Mouse (Mus musculus): ENCODE data around the gene Mvb12b. TPM values are rescaled to one million over a fixed set of nuclear protein-coding genes. Genes with fewer than 3 reads are reported as not detected.

The Mvb12b gene
- total and polyA plus RNA-seq, 3 experiments, result 22.8 to 23.3 TPM; not detected in 1

DNA sequence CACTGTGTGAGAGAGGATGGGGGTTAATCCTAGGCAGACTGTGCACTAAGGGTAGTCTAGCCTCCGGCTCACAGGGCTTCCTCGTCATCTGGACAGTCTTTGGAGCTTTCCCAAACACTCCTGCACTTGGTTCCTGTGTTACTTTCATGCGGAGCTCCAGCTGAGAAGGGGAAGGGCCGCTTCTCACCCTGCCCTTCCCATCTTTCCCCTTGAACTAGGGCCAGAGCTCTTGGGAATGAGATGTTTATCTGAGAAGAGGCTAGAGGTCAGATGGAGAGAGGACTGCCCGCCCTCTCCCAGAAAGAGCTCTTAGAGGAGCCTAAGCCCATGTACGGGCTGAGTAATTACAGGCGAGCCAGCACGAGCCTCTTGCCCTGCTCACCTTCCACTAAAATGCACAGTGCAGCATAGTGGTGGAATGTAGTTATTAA, 14.9 kb downstream of the Mvb12b start:
- H3K4me1 ChIP-seq (ENCODE audit: control insufficient read depth in 1 of 2, insufficient read depth in 2 of 2, low read length in 2 of 2), result peaks cover 12 to 26% of the 10 kb centered on the region in 2 experiments

DNA sequence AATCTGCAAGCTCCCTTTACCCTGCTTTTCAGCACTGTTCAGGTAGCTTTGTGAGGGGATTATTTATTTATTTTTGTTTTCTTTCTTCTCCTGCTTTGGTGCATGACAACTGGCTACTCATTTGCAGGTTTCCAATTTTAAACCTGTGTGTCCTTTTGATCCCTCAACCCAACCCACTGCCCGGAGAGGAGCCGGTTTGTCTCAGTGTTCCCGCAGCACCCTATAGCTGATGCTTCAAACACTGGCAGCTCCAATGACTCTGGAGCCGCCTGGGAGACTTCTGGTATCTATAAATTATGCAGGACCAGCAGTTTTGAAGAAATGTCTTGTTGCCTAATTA, 16.6 kb downstream of the Mvb12b start:
- Histone ChIP-seq H3K27ac (ENCODE audit: control insufficient read depth, low read depth, low read length) (no peak overlapping the region), H3K79me2 (ENCODE audit: control insufficient read depth, insufficient read depth, low read length, poor library complexity) (no peaks in the 10 kb centered on the region), H3K27me3 (ENCODE audit: control insufficient read depth in 1 of 2, insufficient read depth in 2 of 2, low read length in 2 of 2) (no peaks in the 10 kb centered on the region), H3K9me3 (replicated peaks; ENCODE audit: insufficient read depth, low read length) (no peaks in the 10 kb centered on the region), H3K9ac (ENCODE audit: control insufficient read depth, low read depth, low read length, poor library complexity, severe bottlenecking) (no peak overlapping the region), H3K36me3 (ENCODE audit: control insufficient read depth in 1 of 2, insufficient read depth in 2 of 2, low read length in 2 of 2) (peaks cover 0 to 25% of the 10 kb centered on the region in 2 experiments; a peak in 2 of 4 replicates), H3K4me1 (ENCODE audit: control insufficient read depth in 1 of 2, insufficient read depth in 2 of 2, low read length in 2 of 2) (peaks cover 12 to 26% of the 10 kb centered on the region in 2 experiments), H3K4me3 (ENCODE audit: control insufficient read depth in 1 of 2, insufficient read depth in 1 of 2, low read depth in 2 of 2, low read length in 2 of 2) (no peak overlapping the region)
- no peak for TF ChIP-seq MYB (IDR thresholded peaks at IDR 0.05; ENCODE audit: low read depth, low read length)
- no peak for TF ChIP-seq USF1 (IDR thresholded peaks at IDR 0.05; ENCODE audit: low read depth, low read length)
- TF ChIP-seq NRF1 (IDR thresholded peaks at IDR 0.05; ENCODE audit: insufficient read depth, low read depth, low read length, poor library complexity, severe bottlenecking), result no peak
- TF ChIP-seq TBP (IDR thresholded peaks at IDR 0.05; ENCODE audit: low read depth, low read length), result no peak
- no peak for TF ChIP-seq BHLHE40 (IDR thresholded peaks at IDR 0.05; ENCODE audit: borderline replicate concordance, low read depth, low read length)
- no peak for TF ChIP-seq MYC (IDR thresholded peaks at IDR 0.05; ENCODE audit: low read depth, low read length)
- no peak for TF ChIP-seq CHD2 (IDR thresholded peaks at IDR 0.05; ENCODE audit: low read length)
- no peak for TF ChIP-seq EP300 (IDR thresholded peaks at IDR 0.05; ENCODE audit: low read depth in 1 of 2, low read length in 2 of 2)
- no peak for TF ChIP-seq POLR2AphosphoS5 (IDR thresholded peaks at IDR 0.05; ENCODE audit: borderline replicate concordance, low read depth, low read length)
- TF ChIP-seq RAD21 (IDR thresholded peaks at IDR 0.05; ENCODE audit: low read depth, low read length), result no peak
- no peak for TF ChIP-seq CTCF (IDR thresholded peaks at IDR 0.05 in 2 of 3, conservative IDR thresholded peaks at IDR 0.05 in 1 of 3; ENCODE audit: control insufficient read depth in 1 of 3, insufficient read depth in 1 of 3, low read depth in 2 of 3, low read length in 3 of 3, poor library complexity in 1 of 3, severe bottlenecking in 1 of 3)
- TF ChIP-seq ETS1 (IDR thresholded peaks at IDR 0.05; ENCODE audit: low read depth, low read length), result no peak
- TF ChIP-seq SIN3A (IDR thresholded peaks at IDR 0.05; ENCODE audit: low read length), result no peak
- no peak for TF ChIP-seq SMC3 (IDR thresholded peaks at IDR 0.05; ENCODE audit: low read depth, low read length)
- TF ChIP-seq ELF1 (IDR thresholded peaks at IDR 0.05; ENCODE audit: low read depth, low read length), result no peak
- TF ChIP-seq NELFE (IDR thresholded peaks at IDR 0.05; ENCODE audit: low read depth, low read length), result no peak
- DNase-seq (ENCODE audit: low read depth, low spot score), result no peak

More for the DNA sequence above, 14.9 kb downstream of the Mvb12b start:
- no peak for DNase-seq (ENCODE audit: low read depth, low spot score)
- TF ChIP-seq NELFE (IDR thresholded peaks at IDR 0.05; ENCODE audit: low read depth, low read length) (no peak), GABPA (IDR thresholded peaks at IDR 0.05; ENCODE audit: low read depth, low read length) (no peak), MAX (IDR thresholded peaks at IDR 0.05; ENCODE audit: low read length) (no peak), SIN3A (IDR thresholded peaks at IDR 0.05; ENCODE audit: low read length) (no peak), ETS1 (IDR thresholded peaks at IDR 0.05; ENCODE audit: low read depth, low read length) (no peak), MYC (IDR thresholded peaks at IDR 0.05; ENCODE audit: low read depth, low read length) (no peak), MEF2A (IDR thresholded peaks at IDR 0.05; ENCODE audit: extremely low read depth, insufficient replicate concordance, low read depth, low read length, poor library complexity, severe bottlenecking) (no peak), ELF1 (IDR thresholded peaks at IDR 0.05; ENCODE audit: low read depth, low read length) (no peak), NRF1 (IDR thresholded peaks at IDR 0.05; ENCODE audit: insufficient read depth, low read depth, low read length, poor library complexity, severe bottlenecking) (no peak), GATA1 (IDR thresholded peaks at IDR 0.05; ENCODE audit: low read depth, low read length) (no peak), TAL1 (IDR thresholded peaks at IDR 0.05; ENCODE audit: low read length) (no peak), KAT2A (conservative IDR thresholded peaks at IDR 0.05; ENCODE audit: low read depth, low read length) (no peak), UBTF (IDR thresholded peaks at IDR 0.05; ENCODE audit: borderline replicate concordance, insufficient read depth, low read depth, low read length) (no peak), CHD2 (IDR thresholded peaks at IDR 0.05; ENCODE audit: low read length) (no peak), CHD1 (IDR thresholded peaks at IDR 0.05; ENCODE audit: low read depth, low read length) (no peak)
- H3K9me3 ChIP-seq (replicated peaks; ENCODE audit: insufficient read depth, low read length), result no peaks in the 10 kb centered on the region
- no peak overlapping the region for H3K4me3 ChIP-seq (ENCODE audit: control insufficient read depth in 1 of 2, insufficient read depth in 1 of 2, low read depth in 2 of 2, low read length in 2 of 2)
- H3K9ac ChIP-seq (ENCODE audit: control insufficient read depth, low read depth, low read length, poor library complexity, severe bottlenecking), result no peak overlapping the region
- H3K27ac ChIP-seq (ENCODE audit: control insufficient read depth, low read depth, low read length), result no peak overlapping the region
- H3K36me3 ChIP-seq (ENCODE audit: control insufficient read depth in 1 of 2, insufficient read depth in 2 of 2, low read length in 2 of 2), result peaks cover 0 to 25% of the 10 kb centered on the region in 2 experiments; a peak in 2 of 4 replicates
- no peaks in the 10 kb centered on the region for H3K79me2 ChIP-seq (ENCODE audit: control insufficient read depth, insufficient read depth, low read length, poor library complexity)
- H3K27me3 ChIP-seq (ENCODE audit: control insufficient read depth in 1 of 2, insufficient read depth in 2 of 2, low read length in 2 of 2), result no peaks in the 10 kb centered on the region

All from MEL (cell line).